Mouse (Mus musculus): ENCODE data around the gene Arhgap9.
"Not testable (repeated sequence)": the region's sequence is repeated elsewhere in the genome, so short reads cannot be mapped to it uniquely, and the experiment has no call there.

Gene Arhgap9

GRCm38 (mm10) chr10:127291881-127292638 lies 29.7 kb upstream of the Arhgap9 start:
- DNase-seq (ENCODE audit: low spot score) = no peak

GRCm38 (mm10) chr10:127292987-127293538 lies 28.7 kb upstream of the Arhgap9 start:
- DNase-seq (ENCODE audit: low spot score) = no peak

GRCm38 (mm10) chr10:127293590-127294113 lies 28.1 kb upstream of the Arhgap9 start:
- DNase-seq (ENCODE audit: low spot score) = no peak

DNA sequence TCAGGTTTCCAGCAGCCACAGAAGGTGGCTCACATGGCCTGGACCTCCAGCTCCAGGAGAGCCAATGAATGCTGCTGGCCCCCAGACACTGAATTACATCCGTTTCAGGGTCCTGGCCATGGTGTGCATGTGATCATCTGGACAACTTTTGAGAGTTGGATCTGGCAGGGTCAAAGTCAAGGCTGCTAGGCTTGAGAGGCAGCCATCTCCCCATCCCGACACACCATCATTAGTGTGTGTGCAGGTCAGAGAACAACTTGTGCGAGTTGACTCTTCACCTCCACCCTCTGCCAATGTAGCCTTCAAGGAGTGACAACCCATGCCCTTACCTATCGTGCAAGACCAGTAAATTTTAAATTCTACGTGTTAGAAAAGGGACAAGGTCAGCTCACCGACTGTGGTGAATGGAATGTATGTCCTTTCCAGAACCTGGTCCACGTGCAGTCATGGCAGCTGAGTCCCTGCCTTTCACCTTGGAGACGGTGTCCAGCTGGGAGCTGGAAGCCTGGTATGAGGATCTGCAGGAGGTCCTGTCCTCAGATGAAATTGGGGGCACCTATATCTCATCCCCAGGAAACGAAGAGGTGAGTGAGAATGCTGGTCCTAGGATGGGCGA lies 26.8 kb upstream of the Arhgap9 start:
- no peak for DNase-seq (ENCODE audit: low spot score)

- no peak for DNase-seq (ENCODE audit: low spot score)
Observed at GRCm38 (mm10) chr10:127295986-127296794, 25.6 kb upstream of the Arhgap9 start.

- DNase-seq (ENCODE audit: low spot score) = no peak
Observed at GRCm38 (mm10) chr10:127297015-127297871, 24.5 kb upstream of the Arhgap9 start.

DNA sequence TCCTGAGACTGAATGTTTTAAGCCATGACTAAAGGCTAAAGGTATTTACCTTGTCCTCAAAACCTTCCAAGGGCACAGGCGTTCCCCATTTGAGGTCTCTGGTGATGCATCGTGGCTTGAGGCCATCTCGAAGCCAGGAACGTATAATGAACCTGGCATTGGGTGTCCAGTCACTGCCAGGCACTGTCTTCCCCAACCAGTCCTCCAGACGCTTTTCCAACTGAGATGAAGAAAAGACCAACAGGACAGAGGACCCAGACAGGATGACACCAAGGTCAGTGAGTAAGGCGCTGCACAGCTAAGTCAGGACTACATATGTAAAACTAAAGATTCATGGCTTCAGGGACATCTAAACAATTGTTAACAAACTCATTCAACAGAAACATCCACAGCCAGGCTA lies 21.4 kb upstream of the Arhgap9 start:
- no peak for DNase-seq (ENCODE audit: low spot score)

DNA sequence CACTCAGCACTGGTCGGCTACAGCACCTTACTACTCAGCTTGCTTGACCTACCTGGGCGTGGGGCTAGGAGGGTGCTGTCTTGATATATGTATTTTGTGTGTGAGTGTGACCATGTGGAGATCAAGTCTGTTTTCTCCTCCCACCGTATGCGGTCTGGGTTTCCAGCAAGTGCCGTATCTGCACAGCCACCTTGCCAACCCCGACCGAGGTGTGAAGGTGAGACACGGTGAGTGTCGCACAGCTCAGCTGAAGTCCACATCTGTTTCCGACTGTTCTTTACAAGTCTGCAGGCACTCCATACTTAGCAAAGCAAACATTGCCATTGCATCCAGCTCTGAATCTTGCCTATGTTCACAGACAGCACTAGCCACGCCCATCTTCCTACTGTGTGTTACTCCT lies 18.6 kb upstream of the Arhgap9 start:
- DNase-seq (ENCODE audit: low spot score) = no peak

DNA sequence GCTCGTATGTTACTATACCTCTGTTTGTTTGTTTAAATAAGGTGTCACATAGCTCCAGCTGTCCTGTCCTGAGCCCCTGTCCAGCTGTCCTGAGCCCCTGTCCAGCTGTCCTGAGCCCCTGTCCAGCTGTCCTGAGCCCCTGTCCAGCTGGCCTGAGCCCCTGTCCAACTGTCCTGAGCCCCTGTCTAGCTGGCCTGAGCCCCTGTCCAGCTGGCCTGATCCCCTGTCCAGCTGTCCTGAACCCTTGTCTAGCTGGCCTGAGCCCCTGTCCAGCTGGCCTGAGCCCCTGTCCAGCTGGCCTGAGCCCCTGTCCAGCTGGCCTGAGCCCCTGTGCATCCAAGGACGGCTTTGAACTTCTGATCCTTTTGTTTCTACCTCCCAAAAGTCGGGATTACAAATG lies 12.6 kb upstream of the Arhgap9 start:
- DNase-seq (ENCODE audit: low spot score) = not testable (repeated sequence)

GRCm38 (mm10) chr10:127310523-127311475 lies 11.0 kb upstream of the Arhgap9 start:
- DNase-seq (ENCODE audit: low spot score) = no peak

DNA sequence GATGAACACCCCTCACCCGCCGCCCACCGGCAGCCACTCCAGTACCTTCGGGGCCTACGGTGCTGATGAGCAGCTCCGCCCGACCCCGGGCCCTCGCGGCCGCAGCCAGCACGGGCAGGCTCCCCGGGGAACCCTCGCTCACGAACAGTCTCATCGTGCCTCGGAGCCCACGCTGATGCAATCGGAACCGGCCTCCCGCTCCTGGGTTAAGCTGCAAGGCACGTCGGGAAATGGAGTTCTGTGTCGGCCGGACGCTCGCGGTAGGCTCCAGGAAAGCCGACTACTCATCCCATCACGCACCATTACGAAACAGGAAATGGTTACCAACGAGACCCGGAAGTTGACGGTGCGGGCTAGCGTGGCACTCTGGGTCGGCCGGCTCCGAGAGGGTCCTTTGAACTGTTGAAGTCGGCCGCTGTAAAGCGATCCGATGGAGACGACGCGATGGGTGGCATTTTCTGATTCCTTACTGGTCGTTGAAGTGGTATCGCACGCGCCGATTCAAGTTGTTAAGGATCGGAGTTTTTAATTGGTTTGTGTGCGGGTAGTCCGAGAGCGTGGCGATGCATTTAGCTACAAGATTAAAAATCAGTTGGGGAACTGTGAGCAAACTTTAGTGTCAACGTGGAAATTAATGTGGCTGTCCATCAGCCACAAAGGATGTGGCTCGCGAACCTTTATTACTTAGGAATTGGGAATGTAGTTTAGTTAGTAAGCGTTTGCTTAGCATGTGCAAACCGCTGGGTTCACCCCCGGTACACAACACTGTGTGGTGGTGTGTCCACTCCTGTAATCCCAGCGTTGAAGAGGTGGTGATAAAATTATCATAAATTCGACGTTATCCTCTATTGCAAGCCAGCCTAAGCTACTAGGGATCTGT lies 10.0 kb upstream of the Arhgap9 start, which contains the start of gene Mars:
TSS of gene Mars (minus strand) at position 311 of the 880 bp plus-strand sequence.
- peak; percentile 91 for DNase-seq (ENCODE audit: low spot score)

DNA sequence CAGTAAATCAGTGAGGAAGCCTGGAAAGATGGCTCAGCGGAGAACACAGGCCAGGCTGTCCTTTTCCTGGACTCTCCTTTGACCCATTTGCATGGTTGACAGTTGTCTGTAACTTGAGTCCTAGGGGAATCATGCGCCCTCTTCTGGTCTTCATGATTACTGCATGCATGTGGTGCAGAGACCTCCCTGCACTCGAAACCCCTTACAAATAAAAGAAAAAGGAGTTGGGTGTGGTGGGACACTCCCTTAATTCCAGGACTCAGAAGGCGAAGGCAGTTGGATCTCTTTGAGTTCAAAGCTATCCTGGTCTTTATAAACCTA lies 9.4 kb upstream of the Arhgap9 start:
- DNase-seq (ENCODE audit: low spot score) = peak; percentile 63

GRCm38 (mm10) chr10:127312858-127313257 lies 8.9 kb upstream of the Arhgap9 start:
- DNase-seq (ENCODE audit: low spot score) = no peak

GRCm38 (mm10) chr10:127313516-127313915 lies 8.2 kb upstream of the Arhgap9 start:
- DNase-seq (ENCODE audit: low spot score) = not testable (repeated sequence)

DNA sequence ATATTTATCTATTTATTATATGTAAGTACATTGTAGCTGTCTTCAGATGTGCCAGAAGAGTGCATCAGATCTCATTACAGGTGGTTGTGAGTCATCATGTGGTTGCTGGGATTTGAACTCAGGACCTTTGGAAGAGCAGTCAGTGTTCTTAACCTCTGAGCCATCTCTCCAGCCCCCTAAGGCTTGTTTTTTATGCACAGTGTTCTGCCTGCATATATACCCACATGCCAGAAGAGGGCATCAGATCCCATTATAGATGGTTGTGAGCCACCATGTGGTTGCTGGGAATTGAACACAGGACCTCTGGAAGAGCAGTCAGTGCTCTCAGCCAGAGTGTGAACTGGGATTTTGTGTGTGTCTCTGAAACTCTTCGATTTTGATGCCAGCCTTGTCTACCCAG lies 6.8 kb upstream of the Arhgap9 start:
- not testable (repeated sequence) for DNase-seq (ENCODE audit: low spot score)

DNA sequence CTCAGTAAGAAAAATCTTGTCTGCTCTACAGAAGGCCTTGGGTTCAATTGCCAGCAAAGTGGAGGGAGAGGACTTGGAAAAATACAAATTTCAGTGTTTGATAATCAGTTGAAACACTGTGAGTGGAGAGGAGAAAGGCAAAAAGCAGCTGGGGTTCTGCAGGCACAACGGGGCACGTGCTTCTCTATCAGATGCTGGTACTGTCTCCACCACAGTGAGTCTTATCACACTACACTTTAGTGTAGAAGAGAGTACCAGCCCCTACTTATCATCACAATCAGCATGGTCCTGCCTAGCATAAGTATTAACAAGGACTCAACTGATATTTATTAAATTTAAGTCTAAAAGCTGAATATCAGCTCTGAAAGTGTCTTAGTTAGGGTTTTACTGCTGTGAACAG lies 4.5 kb upstream of the Arhgap9 start:
- no peak for DNase-seq (ENCODE audit: low spot score)

DNA sequence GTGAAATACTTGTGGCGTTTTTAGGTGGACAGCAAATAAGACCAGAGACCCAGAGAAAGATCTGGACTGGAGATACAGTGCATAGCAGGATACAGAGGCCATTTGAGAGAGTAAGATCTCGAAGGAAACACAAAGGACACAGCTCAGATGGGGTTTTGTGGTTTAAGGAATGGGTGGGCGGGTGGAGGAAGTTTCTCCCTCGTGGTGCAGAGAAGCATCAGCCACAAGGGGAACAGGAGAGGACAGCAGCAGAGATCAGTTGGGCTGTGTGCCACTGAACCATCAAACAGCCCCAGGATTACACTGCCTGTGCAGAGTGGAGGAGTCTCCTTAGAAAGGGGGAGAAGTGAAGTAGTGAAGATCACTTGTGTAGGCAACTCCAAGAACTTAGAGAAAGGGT lies 3.8 kb upstream of the Arhgap9 start:
- no peak for DNase-seq (ENCODE audit: low spot score)

- no peak for DNase-seq (ENCODE audit: low spot score)
Observed at GRCm38 (mm10) chr10:127319969-127320368, 1.8 kb upstream of the Arhgap9 start.

- DNase-seq (ENCODE audit: low spot score) = no peak
Observed at GRCm38 (mm10) chr10:127322178-127322577, 414 bp downstream of the Arhgap9 start.

Data from ovary, postnatal 36 days (tissue).